In the genomic region with DNA sequence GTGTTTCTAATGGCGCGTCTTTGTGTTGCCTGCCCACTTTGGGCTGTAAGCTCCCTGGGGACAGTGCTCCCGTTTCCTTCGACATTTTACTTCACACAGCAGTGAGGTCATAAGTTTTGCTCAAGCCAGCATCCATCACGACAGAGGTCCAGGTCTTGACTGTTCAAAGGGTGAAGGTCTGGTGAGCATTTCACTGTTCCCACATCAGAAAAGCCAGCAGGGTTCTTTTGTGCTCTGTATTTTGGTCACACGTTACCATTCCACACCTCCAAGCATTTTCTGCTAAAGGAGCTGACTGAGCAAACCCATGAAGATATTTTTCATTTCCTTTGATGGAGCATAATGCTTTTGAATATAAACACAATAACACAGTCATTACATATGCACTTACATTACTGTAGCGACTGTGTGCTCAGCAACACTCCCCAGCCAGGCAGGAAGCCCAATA, we compare ENCODE assay signal across 13 mouse cellular contexts. TPM values are rescaled to one million over a fixed set of nuclear protein-coding genes. Genes with fewer than 3 reads are reported as not detected.
DNase-seq lines count a peak whose midpoint lies in the region; ATAC-seq and TF ChIP-seq lines count a peak whose summit lies in the region.
"Had no signal": no experiment of that assay in that cellular context is flagged by ENCODE, and none has a peak within 500 bp of the region (broad histone marks: within the 10 kb centered on the region; RNA-seq: fewer than 3 reads in every experiment).

No protein-coding gene starts in this region.

- TF ChIP-seq CTCF in cortical plate, adult 2 months (IDR thresholded peaks at IDR 0.05; ENCODE audit: extremely low read depth, insufficient read depth, low read length): no peak

- 44% methylated on average over 7 of the region's 7 CpGs for WGBS in forebrain, embryonic 12.5 days
- 54% methylated on average over 7 of the region's 7 CpGs for WGBS in forebrain, embryonic 11.5 days
- 30% methylated on average over 7 of the region's 7 CpGs for WGBS in hindbrain, embryonic 15.5 days
- WGBS in neural tube, embryonic 13.5 days: 27% methylated on average over 7 of the region's 7 CpGs

- no peak overlapping the region for H3K9ac ChIP-seq in forebrain, embryonic 12.5 days
- H3K9ac ChIP-seq in forebrain, embryonic 11.5 days (ENCODE audit: low read length): no peak overlapping the region
- no peak overlapping the region for H3K9ac ChIP-seq in hindbrain, embryonic 15.5 days
- H3K9ac ChIP-seq in neural tube, embryonic 13.5 days: peak overlapping the region; percentile 70
- H3K9ac ChIP-seq: liver, postnatal 0 days had no signal

- peak overlapping the region; percentile 42; the same call in 1 of the 2 replicates for H3K27ac ChIP-seq in forebrain, embryonic 12.5 days
- no peak overlapping the region for H3K27ac ChIP-seq in forebrain, embryonic 11.5 days (ENCODE audit: low read depth, low read length)
- no peak overlapping the region for H3K27ac ChIP-seq in cortical plate, adult 2 months (ENCODE audit: insufficient read depth, low read length)
- H3K27ac ChIP-seq in hindbrain, embryonic 15.5 days (replicated peaks): peak overlapping the region; percentile 91
- peak overlapping the region; percentile 94 for H3K27ac ChIP-seq in neural tube, embryonic 13.5 days (replicated peaks)

- ATAC-seq in forebrain, embryonic 12.5 days (ENCODE audit: low FRiP score): no peak; the same call in 1 of the 2 replicates
- ATAC-seq in forebrain, embryonic 11.5 days (replicated peaks; ENCODE audit: low FRiP score): no peak
- peak; percentile 68; the same call in 1 of the 2 replicates for ATAC-seq in hindbrain, embryonic 15.5 days (ENCODE audit: low FRiP score, low read depth)
- peak; percentile 56 for ATAC-seq in neural tube, embryonic 13.5 days (ENCODE audit: low read depth)
- ATAC-seq in inflammation-experienced regulatory T-cells, adult 6 months: no peak
- ATAC-seq: liver, postnatal 0 days; Patski had no signal

- peak overlapping the region; percentile 54 for H3K4me2 ChIP-seq in forebrain, embryonic 12.5 days
- H3K4me2 ChIP-seq in forebrain, embryonic 11.5 days (ENCODE audit: low read depth, low read length, severe bottlenecking): no peak overlapping the region
- peak overlapping the region; percentile 53 for H3K4me2 ChIP-seq in hindbrain, embryonic 15.5 days
- peak overlapping the region; percentile 59 for H3K4me2 ChIP-seq in neural tube, embryonic 13.5 days

- H3K4me3 ChIP-seq in forebrain, embryonic 12.5 days (replicated peaks): no peak overlapping the region
- no peak overlapping the region for H3K4me3 ChIP-seq in forebrain, embryonic 11.5 days (ENCODE audit: low read depth, low read length)
- H3K4me3 ChIP-seq in cortical plate, adult 2 months (ENCODE audit: insufficient read depth, low read length): peak overlapping the region; percentile 44; the same call in 1 of the 2 replicates
- H3K4me3 ChIP-seq in hindbrain, embryonic 15.5 days: peak overlapping the region; percentile 27; the same call in 1 of the 2 replicates
- H3K4me3 ChIP-seq in neural tube, embryonic 13.5 days: peak overlapping the region; percentile 33

- no peak for TF ChIP-seq POLR2A in cortical plate, adult 2 months (IDR thresholded peaks at IDR 0.05; ENCODE audit: extremely low read depth, insufficient read depth, low read length)

- no peaks in the 10 kb centered on the region for H3K9me3 ChIP-seq in forebrain, embryonic 12.5 days
- H3K9me3 ChIP-seq in forebrain, embryonic 11.5 days (ENCODE audit: control insufficient read depth, low read length): no peaks in the 10 kb centered on the region
- no peaks in the 10 kb centered on the region for H3K9me3 ChIP-seq in hindbrain, embryonic 15.5 days
- H3K9me3 ChIP-seq in neural tube, embryonic 13.5 days: no peaks in the 10 kb centered on the region

- H3K27me3 ChIP-seq in forebrain, embryonic 12.5 days: peaks cover 7% of the 10 kb centered on the region; the same call in 1 of the 2 replicates
- H3K27me3 ChIP-seq in forebrain, embryonic 11.5 days (ENCODE audit: control insufficient read depth, insufficient read depth, low read length): no peaks in the 10 kb centered on the region
- H3K27me3 ChIP-seq in hindbrain, embryonic 15.5 days: no peaks in the 10 kb centered on the region
- H3K27me3 ChIP-seq in neural tube, embryonic 13.5 days: no peaks in the 10 kb centered on the region
- H3K27me3 ChIP-seq: Patski had no signal

- H3K36me3 ChIP-seq in forebrain, embryonic 12.5 days (replicated peaks): no peaks in the 10 kb centered on the region
- H3K36me3 ChIP-seq in forebrain, embryonic 11.5 days (ENCODE audit: control insufficient read depth, insufficient read depth, low read length): no peaks in the 10 kb centered on the region
- H3K36me3 ChIP-seq in hindbrain, embryonic 15.5 days: no peaks in the 10 kb centered on the region
- no peaks in the 10 kb centered on the region for H3K36me3 ChIP-seq in neural tube, embryonic 13.5 days

- DNase-seq in forebrain, embryonic 11.5 days (ENCODE audit: low spot score): no peak
- DNase-seq in urinary bladder, postnatal 4 days (ENCODE audit: low spot score in 2 of 2): no peak
- DNase-seq in ovary, adult 18-20 months (ENCODE audit: low spot score): no peak
- DNase-seq: B cell, adult 2 months; heart, adult 11 months; kidney, adult 9 months; liver, postnatal 0 days had no signal

- H3K4me1 ChIP-seq in forebrain, embryonic 12.5 days: peaks cover 10% of the 10 kb centered on the region; the same call in 1 of the 2 replicates
- H3K4me1 ChIP-seq in forebrain, embryonic 11.5 days (replicated peaks; ENCODE audit: control insufficient read depth, insufficient read depth, low read length): no peaks in the 10 kb centered on the region
- no peaks in the 10 kb centered on the region for H3K4me1 ChIP-seq in cortical plate, adult 2 months (ENCODE audit: control insufficient read depth, insufficient read depth, low read length)
- peaks cover 16% of the 10 kb centered on the region for H3K4me1 ChIP-seq in hindbrain, embryonic 15.5 days (replicated peaks)
- H3K4me1 ChIP-seq in neural tube, embryonic 13.5 days (replicated peaks): peaks cover 16% of the 10 kb centered on the region

RNA-seq across cellular contexts. Expression of a gene that starts 52.8 kb away (rescaled TPM):
- 17.4 and 18.4 TPM in 2 replicates for polyA plus RNA-seq in forebrain, embryonic 12.5 days (2016; fragmentation: Nextera tagmentation; extraction: Ambion mirVana)
- 19.9 and 21.1 TPM in 2 replicates for polyA plus RNA-seq in forebrain, embryonic 11.5 days (2014; fragmentation: Nextera tagmentation; extraction: Ambion mirVana)
- polyA plus RNA-seq in cortical plate, adult 2 months (2012; rRNA removed): 6.0 and 7.2 TPM in 2 replicates
- polyA plus RNA-seq in hindbrain, embryonic 15.5 days (2015; fragmentation: Nextera tagmentation; extraction: Ambion mirVana): 13.8 and 14.6 TPM in 2 replicates
- 15.8 and 16.5 TPM in 2 replicates for polyA plus RNA-seq in neural tube, embryonic 13.5 days (2015; fragmentation: Nextera tagmentation; extraction: Ambion mirVana)
- polyA plus RNA-seq in inflammation-experienced regulatory T-cells, adult 6 months (2017; shearing (Covaris generic)): 10 to 100 TPM in 1 of 3 experiments, 1 to 10 TPM in 2; 7.9 to 10.4 (median 9.4) TPM

Comparison
In these comparisons a context has a peak if more than half of its experiments do, and no peak if none do; other contexts are left out.
1. H3K27ac ChIP-seq: peak in forebrain, embryonic 12.5 days (single experiment), hindbrain, embryonic 15.5 days (single experiment) and neural tube, embryonic 13.5 days (single experiment); none in forebrain, embryonic 11.5 days (single experiment) and cortical plate, adult 2 months (single experiment).
2. ATAC-seq: peak in hindbrain, embryonic 15.5 days (single experiment) and neural tube, embryonic 13.5 days (single experiment); none in forebrain, embryonic 12.5 days (single experiment), forebrain, embryonic 11.5 days (single experiment) and inflammation-experienced regulatory T-cells, adult 6 months (single experiment).
3. H3K4me3 ChIP-seq: peak in cortical plate, adult 2 months (single experiment), hindbrain, embryonic 15.5 days (single experiment) and neural tube, embryonic 13.5 days (single experiment); none in forebrain, embryonic 12.5 days (single experiment) and forebrain, embryonic 11.5 days (single experiment).